Mouse (Mus musculus) midbrain, postnatal 0 days (tissue): ENCODE results near the gene Tnip2. TPM values are rescaled to one million over a fixed set of nuclear protein-coding genes. Genes with fewer than 3 reads are reported as not detected.
A peak's percentile ranks its signal among the peaks of the same experiment; 100 is the strongest.

Experiments
- ATAC-seq: fragments of 200-750 bp; cut with Nextera tagmentation; 2 replicates; pipeline ENCODE4 v1.8.0; 2017; ENCODE audit warnings: moderate number of reproducible peaks, mild to moderate bottlenecking, moderate TSS enrichment, moderate library complexity; ENCODE audit not compliant: low FRiP score
- DNase-seq: peaks from one replicate; pipeline ENCODE4 v3.0.0-alpha.2; 2015; ENCODE audit warnings: low spot score
- H3K27ac ChIP-seq: fragments of 300-500 bp; sonication (generic); 2 replicates; pipeline ENCODE4 v1.5.1; 2014; ENCODE audit warnings: low read depth, mild to moderate bottlenecking, low read length, mixed read lengths
- H3K27me3 ChIP-seq: fragments of 300-500 bp; sonication (generic); 2 replicates; pipeline ENCODE4 v1.6.1; 2014; ENCODE audit warnings: low read length, control low read depth, mixed read lengths; ENCODE audit not compliant: insufficient read depth
- H3K36me3 ChIP-seq: fragments of 300-500 bp; sonication (generic); 2 replicates; pipeline ENCODE4 v1.6.1; 2014; ENCODE audit warnings: low read length, control low read depth, mixed read lengths; ENCODE audit not compliant: insufficient read depth
- H3K4me1 ChIP-seq: fragments of 300-500 bp; sonication (generic); 2 replicates; pipeline ENCODE4 v1.6.1; 2014; ENCODE audit warnings: mild to moderate bottlenecking, control low read depth, antibody characterized with exemption, low read length, mixed read lengths; ENCODE audit not compliant: insufficient read depth
- H3K4me2 ChIP-seq: fragments of 300-500 bp; sonication (generic); 2 replicates; pipeline ENCODE4 v1.6.1; 2014; ENCODE audit warnings: low read depth, mild to moderate bottlenecking, low read length, mixed read lengths; ENCODE audit not compliant: poor library complexity, severe bottlenecking
- H3K4me3 ChIP-seq: fragments of 300-500 bp; sonication (generic); 2 replicates; pipeline ENCODE4 v1.5.1; 2014; ENCODE audit warnings: low read depth, mild to moderate bottlenecking, low read length, moderate library complexity
- H3K9ac ChIP-seq: fragments of 300-500 bp; sonication (generic); replicated peaks from 2 replicates; pipeline ENCODE4 v1.6.1; 2014; ENCODE audit warnings: mild to moderate bottlenecking, low read length, moderate library complexity, mixed read lengths; ENCODE audit not compliant: poor library complexity, severe bottlenecking
- H3K9me3 ChIP-seq: fragments of 300-500 bp; sonication (generic); 2 replicates; pipeline ENCODE4 v1.6.1; 2016; ENCODE audit warnings: low read length, control low read depth
- CTCF ChIP-seq: IDR thresholded peaks from 2 replicates; pipeline ENCODE4 v1.5.1; 2016; ENCODE audit warnings: antibody characterized with exemption, mild to moderate bottlenecking
- WGBS: fragments of 180-500 bp; shearing (Covaris S2); extraction: QIAGEN DNeasy Blood & Tissue Kit; methylation state at CpG from one replicate; pipeline ENCODE4 v1.1.7; 2014; 5-methylcytosine and 5-hydroxymethylcytosine counted together
- polyA plus RNA-seq: library from polyadenylated mRNA; unstranded; fragments of >200 nt; fragmentation: Nextera tagmentation; extraction: Ambion mirVana; gene quantifications from 2 replicates; pipeline ENCODE4 v1.2.1, GENCODE M21; 2015
- total RNA-seq: library from RNA; depleted of rRNA; stranded (reverse); fragments of >200 nt; gene quantifications from 2 replicates; pipeline ENCODE4 v1.2.3, GENCODE M21; 2014

The Tnip2 gene
- total and polyA plus RNA-seq, 2 experiments from 2014 or later = 10.3 to 12.6 TPM

GRCm38 (mm10) chr5:34488741-34489417 is 24.9 kb downstream of the Tnip2 start:
- H3K27ac ChIP-seq = no peak overlapping the region
- 72% methylated on average over 6 of the region's 6 CpGs for WGBS
- DNase-seq = peak; percentile 26

GRCm38 (mm10) chr5:34487320-34488090 is 26.3 kb downstream of the Tnip2 start:
- TF ChIP-seq CTCF = no peak
- Histone ChIP-seq H3K4me3 (no peak overlapping the region), H3K9me3 (no peaks in the 10 kb centered on the region), H3K9ac (no peak overlapping the region), H3K27me3 (no peaks in the 10 kb centered on the region), H3K27ac (no peak overlapping the region), H3K36me3 (peaks cover 17% of the 10 kb centered on the region), H3K4me2 (no peak overlapping the region), H3K4me1 (no peaks in the 10 kb centered on the region)
- ATAC-seq (no peak), DNase-seq (no peak)
- 81% methylated on average over 6 of the region's 6 CpGs for WGBS

More at GRCm38 (mm10) chr5:34488741-34489417, 24.9 kb downstream of the Tnip2 start:
- no peak for TF ChIP-seq CTCF
- Histone ChIP-seq H3K4me3 (no peak overlapping the region), H3K9ac (no peak overlapping the region), H3K9me3 (no peaks in the 10 kb centered on the region), H3K4me2 (no peak overlapping the region), H3K27me3 (no peaks in the 10 kb centered on the region), H3K36me3 (peaks cover 13% of the 10 kb centered on the region), H3K4me1 (no peaks in the 10 kb centered on the region)
- ATAC-seq = no peak

GRCm38 (mm10) chr5:34485731-34486130 is 28.1 kb downstream of the Tnip2 start:
- DNase-seq = no peak
- Histone ChIP-seq H3K4me3 (no peak overlapping the region), H3K27me3 (no peaks in the 10 kb centered on the region), H3K9me3 (no peaks in the 10 kb centered on the region), H3K9ac (no peak overlapping the region), H3K36me3 (peaks cover 21% of the 10 kb centered on the region), H3K27ac (no peak overlapping the region), H3K4me2 (no peak overlapping the region), H3K4me1 (no peaks in the 10 kb centered on the region)
- ATAC-seq = no peak
- WGBS = 91% methylated on average over 15 of the region's 15 CpGs
- no peak for TF ChIP-seq CTCF

DNA sequence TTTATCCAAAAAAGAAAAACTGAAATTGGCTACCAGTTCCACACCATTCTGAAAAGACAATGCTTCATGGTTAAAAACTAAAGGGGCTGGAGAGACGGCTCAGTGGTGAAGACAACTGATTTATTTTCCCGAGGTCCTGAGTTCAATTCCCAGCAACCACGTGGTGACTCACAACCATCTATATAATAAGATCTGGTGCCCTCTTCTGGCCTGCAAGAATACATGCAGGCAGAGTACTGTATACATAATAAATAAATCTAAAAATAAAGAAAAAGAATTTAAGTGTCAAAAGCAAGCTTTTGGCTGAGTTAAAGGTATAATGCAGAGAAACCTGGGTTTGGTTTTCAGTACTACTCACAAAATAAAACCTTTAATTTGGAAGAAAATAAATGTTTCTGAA is 32.9 kb downstream of the Tnip2 start:
- no peak for DNase-seq
- Histone ChIP-seq H3K27me3 (no peaks in the 10 kb centered on the region), H3K4me1 (no peaks in the 10 kb centered on the region), H3K27ac (no peak overlapping the region), H3K4me3 (no peak overlapping the region), H3K9ac (no peak overlapping the region), H3K36me3 (peaks cover 35% of the 10 kb centered on the region), H3K9me3 (no peaks in the 10 kb centered on the region), H3K4me2 (no peak overlapping the region)
- TF ChIP-seq CTCF = peak; percentile 30
- 88% methylated on average over 3 of the region's 3 CpGs for WGBS
- no peak for ATAC-seq

DNA sequence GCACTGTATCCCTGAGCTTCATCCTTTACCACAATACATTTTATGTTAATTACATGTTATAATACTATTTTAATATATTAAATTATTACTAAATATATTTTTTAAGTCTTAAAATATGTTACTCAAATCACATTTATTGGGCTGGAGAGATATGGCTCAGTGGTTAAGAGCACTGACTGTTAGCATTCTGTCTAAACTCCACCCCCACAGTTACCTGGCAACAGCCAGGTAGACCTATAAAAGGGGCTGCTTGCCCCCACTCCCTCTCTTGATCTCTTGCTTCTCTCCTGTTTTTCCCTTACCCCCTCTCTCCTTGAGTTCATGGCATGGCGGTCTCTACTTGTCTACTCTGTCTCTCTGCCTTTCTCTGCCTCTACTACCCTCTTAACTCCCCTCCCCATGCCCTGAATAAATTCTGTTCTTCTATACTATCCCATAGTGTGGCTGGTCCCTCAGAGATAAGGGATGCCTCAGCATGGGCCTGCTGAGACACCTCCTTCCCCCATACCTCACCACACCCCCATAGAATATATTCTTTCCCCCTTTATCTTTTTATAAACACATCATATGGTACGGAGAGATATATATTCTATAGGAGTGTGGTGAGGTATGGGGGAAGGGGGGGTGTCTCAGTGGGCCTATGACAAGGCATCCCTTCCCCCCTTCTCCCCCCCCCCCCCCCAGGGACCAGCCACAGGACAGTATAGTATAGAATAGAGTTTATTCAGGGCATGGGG is 45.6 kb downstream of the Tnip2 start:
- ATAC-seq (no peak), DNase-seq (no peak)
- H3K4me1 ChIP-seq = no peaks in the 10 kb centered on the region
- H3K9me3 ChIP-seq = no peaks in the 10 kb centered on the region
- no peak overlapping the region for H3K4me3 ChIP-seq
- no peak overlapping the region for H3K4me2 ChIP-seq
- TF ChIP-seq CTCF = no peak
- H3K27ac ChIP-seq = no peak overlapping the region
- WGBS = 95% methylated on average over 2 of the region's 2 CpGs
- H3K9ac ChIP-seq = no peak overlapping the region
- peaks cover 36% of the 10 kb centered on the region for H3K36me3 ChIP-seq
- H3K27me3 ChIP-seq = no peaks in the 10 kb centered on the region

GRCm38 (mm10) chr5:34466648-34467047 is 47.1 kb downstream of the Tnip2 start:
- Histone ChIP-seq H3K4me3 (no peak overlapping the region), H3K27me3 (no peaks in the 10 kb centered on the region), H3K4me2 (no peak overlapping the region), H3K9me3 (no peaks in the 10 kb centered on the region), H3K9ac (no peak overlapping the region), H3K4me1 (no peaks in the 10 kb centered on the region), H3K27ac (no peak overlapping the region), H3K36me3 (peaks cover 45% of the 10 kb centered on the region)
- 92% methylated on average over 2 of the region's 2 CpGs for WGBS
- ATAC-seq (no peak), DNase-seq (no peak)
- no peak for TF ChIP-seq CTCF
